Mouse (Mus musculus): ENCODE data around the gene Olfr792. TPM values are rescaled to one million over a fixed set of nuclear protein-coding genes. Genes with fewer than 3 reads are reported as not detected.

Gene Olfr792
- polyA plus RNA-seq, 1 experiment from 2014 or later, result not detected

Small RNA genes within 50 kb of the gene (microRNA-seq; reads per million reads assigned to microRNA genes)
- gene Gm23252 (ENCODE audit: borderline number of aligned reads), result not detected

Other genes with a start within 250 kb of the Olfr792 start
- gene Olfr780, start 221.0 kb upstream of the Olfr792 start, polyA plus RNA-seq (2014; fragmentation: Nextera tagmentation; extraction: Ambion mirVana), result not detected in 2 replicates
- gene Olfr781, start 210.3 kb upstream of the Olfr792 start, polyA plus RNA-seq (2014; fragmentation: Nextera tagmentation; extraction: Ambion mirVana), result not detected in 2 replicates
- not detected in 2 replicates for gene Olfr782, start 190.3 kb upstream of the Olfr792 start, polyA plus RNA-seq (2014; fragmentation: Nextera tagmentation; extraction: Ambion mirVana)
- gene Olfr784, start 155.1 kb upstream of the Olfr792 start, polyA plus RNA-seq (2014; fragmentation: Nextera tagmentation; extraction: Ambion mirVana), result not detected in 2 replicates
- gene Olfr785, start 133.7 kb upstream of the Olfr792 start, polyA plus RNA-seq (2014; fragmentation: Nextera tagmentation; extraction: Ambion mirVana), result not detected in 2 replicates
- not detected in 2 replicates for gene Olfr786, start 111.9 kb upstream of the Olfr792 start, polyA plus RNA-seq (2014; fragmentation: Nextera tagmentation; extraction: Ambion mirVana)
- not detected in 2 replicates for gene Olfr787, start 77.3 kb upstream of the Olfr792 start, polyA plus RNA-seq (2014; fragmentation: Nextera tagmentation; extraction: Ambion mirVana)
- not detected in 2 replicates for gene Olfr788, start 68.2 kb upstream of the Olfr792 start, polyA plus RNA-seq (2014; fragmentation: Nextera tagmentation; extraction: Ambion mirVana)
- not detected in 2 replicates for gene Olfr789, start 54.4 kb upstream of the Olfr792 start, polyA plus RNA-seq (2014; fragmentation: Nextera tagmentation; extraction: Ambion mirVana)
- not detected in 2 replicates for gene Olfr790, start 40.7 kb upstream of the Olfr792 start, polyA plus RNA-seq (2014; fragmentation: Nextera tagmentation; extraction: Ambion mirVana)
- not detected in 2 replicates for gene Olfr791, start 17.4 kb upstream of the Olfr792 start, polyA plus RNA-seq (2014; fragmentation: Nextera tagmentation; extraction: Ambion mirVana)
- gene Olfr794, start 28.5 kb downstream of the Olfr792 start, polyA plus RNA-seq (2014; fragmentation: Nextera tagmentation; extraction: Ambion mirVana), result not detected in 2 replicates
- gene Olfr796, start 73.4 kb downstream of the Olfr792 start, polyA plus RNA-seq (2014; fragmentation: Nextera tagmentation; extraction: Ambion mirVana), result not detected in 2 replicates
- not detected in 2 replicates for gene Olfr798, start 88.8 kb downstream of the Olfr792 start, polyA plus RNA-seq (2014; fragmentation: Nextera tagmentation; extraction: Ambion mirVana)
- not detected in 2 replicates for gene Olfr799, start 98.3 kb downstream of the Olfr792 start, polyA plus RNA-seq (2014; fragmentation: Nextera tagmentation; extraction: Ambion mirVana)
- gene Olfr800, start 118.5 kb downstream of the Olfr792 start, polyA plus RNA-seq (2014; fragmentation: Nextera tagmentation; extraction: Ambion mirVana), result not detected in 2 replicates
- gene Olfr801, start 134.7 kb downstream of the Olfr792 start, polyA plus RNA-seq (2014; fragmentation: Nextera tagmentation; extraction: Ambion mirVana), result not detected in 2 replicates
- gene Olfr802, start 149.0 kb downstream of the Olfr792 start, polyA plus RNA-seq (2014; fragmentation: Nextera tagmentation; extraction: Ambion mirVana), result not detected in 2 replicates
- not detected in 2 replicates for gene Olfr803, start 155.1 kb downstream of the Olfr792 start, polyA plus RNA-seq (2014; fragmentation: Nextera tagmentation; extraction: Ambion mirVana)
- gene Olfr804, start 164.0 kb downstream of the Olfr792 start, polyA plus RNA-seq (2014; fragmentation: Nextera tagmentation; extraction: Ambion mirVana), result not detected in 2 replicates
- not detected in 2 replicates for gene Olfr805, start 190.2 kb downstream of the Olfr792 start, polyA plus RNA-seq (2014; fragmentation: Nextera tagmentation; extraction: Ambion mirVana)
- gene Olfr806, start 202.8 kb downstream of the Olfr792 start, polyA plus RNA-seq (2014; fragmentation: Nextera tagmentation; extraction: Ambion mirVana), result not detected in 2 replicates
- not detected in 2 replicates for gene Olfr807, start 218.6 kb downstream of the Olfr792 start, polyA plus RNA-seq (2014; fragmentation: Nextera tagmentation; extraction: Ambion mirVana)
- not detected in 2 replicates for gene Olfr808, start 226.3 kb downstream of the Olfr792 start, polyA plus RNA-seq (2014; fragmentation: Nextera tagmentation; extraction: Ambion mirVana)
- not detected in 2 replicates for gene Olfr809, start 235.5 kb downstream of the Olfr792 start, polyA plus RNA-seq (2014; fragmentation: Nextera tagmentation; extraction: Ambion mirVana)

Measured in embryonic facial prominence, embryonic 11.5 days (tissue).